Mouse (Mus musculus) MEL (cell line): Measurements from ENCODE around the gene Gm20388.

Source experiments
- BHLHE40 ChIP-seq: IDR thresholded peaks from 2 replicates; pipeline ENCODE4 v1.6.1; 2012; ENCODE audit warnings: low read depth, mild to moderate bottlenecking, inconsistent platforms, low read length, improper control_type of control experiment, borderline replicate concordance
- CTCF ChIP-seq, 3 experiments: IDR thresholded peaks in 2 of 3; conservative IDR thresholded peaks in 1 of 3; 2 replicates each; pipeline ENCODE4 v1.5.1; 2011 to 2012; ENCODE audit warnings: low read length in 3 of 3, low read depth in 2 of 3, mild to moderate bottlenecking in 2 of 3, improper control_type of control experiment in 1 of 3, inconsistent platforms in 1 of 3, mixed read lengths in 1 of 3, moderate library complexity in 1 of 3; ENCODE audit not compliant: control insufficient read depth in 1 of 3, insufficient read depth in 1 of 3, poor library complexity in 1 of 3, severe bottlenecking in 1 of 3
- POLR2AphosphoS2 ChIP-seq: IDR thresholded peaks from 2 replicates; pipeline ENCODE4 v1.6.1; 2011; ENCODE audit warnings: low read length, improper control_type of control experiment
- TAL1 ChIP-seq: IDR thresholded peaks from 2 replicates; pipeline ENCODE4 v1.6.1; 2012; ENCODE audit warnings: mild to moderate bottlenecking, inconsistent platforms, low read length, moderate library complexity, mixed read lengths
- ZMIZ1 ChIP-seq: IDR thresholded peaks from 2 replicates; pipeline ENCODE4 v1.6.1; 2012; ENCODE audit warnings: low read depth, mild to moderate bottlenecking, inconsistent platforms, low read length, improper control_type of control experiment, moderate library complexity

DNA sequence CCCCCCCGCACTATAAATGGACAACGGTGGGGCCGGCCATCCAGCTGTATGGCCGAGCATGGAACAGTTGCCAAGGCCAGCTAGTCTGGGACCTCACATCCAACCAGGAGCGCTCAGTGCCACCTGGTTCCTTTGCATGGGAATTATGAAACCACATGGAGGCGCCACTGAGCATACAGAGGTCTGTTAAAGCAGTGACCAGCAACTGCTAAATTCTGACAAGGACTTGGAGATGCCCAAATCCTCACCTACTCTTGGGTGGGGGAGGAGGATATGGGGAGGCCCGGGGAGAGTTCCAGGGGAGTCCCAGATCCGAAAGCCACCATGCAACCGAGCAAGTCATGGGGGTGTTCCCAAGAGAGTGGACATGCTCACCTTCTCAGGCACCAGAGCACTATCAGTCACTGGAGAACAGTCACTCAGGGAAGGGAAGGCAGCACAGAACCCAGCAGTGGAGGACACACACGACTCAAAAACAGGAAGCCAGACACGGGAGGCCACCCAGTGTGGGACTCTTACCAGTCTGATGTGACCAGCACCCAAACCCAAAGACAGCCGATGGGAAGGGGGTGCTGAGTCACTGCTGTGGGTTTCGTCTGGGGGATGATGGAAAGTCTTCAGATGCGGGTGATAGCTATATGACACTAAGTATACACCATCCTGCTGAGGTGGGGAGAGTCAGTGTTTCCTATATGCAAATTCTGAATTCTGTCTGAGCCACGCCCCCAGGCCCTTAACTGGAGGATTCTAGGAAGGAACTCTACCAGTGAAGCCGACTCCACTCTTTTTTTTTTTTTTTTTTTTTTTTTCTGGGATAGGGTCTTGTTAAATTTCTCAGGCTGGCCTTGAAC, 422.0 kb downstream of the Gm20388 start:
- TF ChIP-seq TAL1 = no peak
- TF ChIP-seq CTCF (IDR thresholded peaks at IDR 0.05 in 2 of 3, conservative IDR thresholded peaks at IDR 0.05 in 1 of 3; ENCODE audit: control insufficient read depth in 1 of 3, insufficient read depth in 1 of 3, low read depth in 2 of 3, low read length in 3 of 3, poor library complexity in 1 of 3, severe bottlenecking in 1 of 3) = peak; percentile 60 to 74 (median 60)
- no peak for TF ChIP-seq BHLHE40
- no peak for TF ChIP-seq ZMIZ1
- TF ChIP-seq POLR2AphosphoS2 = no peak
